Mouse (Mus musculus) liver, adult 2 months (tissue): Measurements from ENCODE around the gene Ccdc148.

Experiments used
- CTCF ChIP-seq: fragments of 200-500 bp; IDR thresholded peaks from 2 replicates; pipeline ENCODE4 v1.5.1; 2011; ENCODE audit warnings: low read depth, low read length, control low read depth
- POLR2A ChIP-seq: fragments of 200-500 bp; IDR thresholded peaks from 2 replicates; pipeline ENCODE4 v1.6.1; 2011; ENCODE audit warnings: low read length, control low read depth; ENCODE audit not compliant: insufficient read depth; ENCODE audit errors: extremely low read depth

DNA sequence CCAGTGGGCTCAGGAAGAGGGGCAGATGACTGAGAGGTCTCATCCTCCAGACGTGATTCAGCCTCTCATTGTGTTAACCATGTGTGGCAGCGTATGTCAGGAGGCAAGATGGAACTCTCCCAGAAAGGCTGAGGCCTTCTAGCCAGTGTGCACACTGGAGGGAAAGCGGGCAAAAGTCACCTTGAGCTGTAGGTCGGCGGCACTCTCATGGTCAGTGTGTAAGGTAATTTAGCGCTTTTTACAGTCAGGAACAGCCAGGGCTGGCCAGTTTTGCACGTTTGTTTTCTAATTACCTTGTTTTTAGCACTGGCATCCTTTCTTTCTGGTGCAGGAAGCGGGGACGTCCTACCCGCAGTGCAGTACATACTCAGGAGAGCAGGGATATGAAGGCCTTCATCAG, 29.7 kb upstream of the Ccdc148 start:
- no peak for TF ChIP-seq POLR2A
- TF ChIP-seq CTCF: no peak
